Mouse (Mus musculus): ENCODE measurements at regions not wholly inside any gene's neighbourhood (a gene's known extent, or its start where the extent isn't known, plus 50 kb on each side); places are given as distances from the start of the nearest gene placed in this dataset.

GRCm38 (mm10) chr13:4662336-4663101, 53.5 kb upstream of the Akr1e1 start:
- DNase-seq (ENCODE audit: low spot score), result peak; percentile 69

All from embryo, embryonic 10 days (tissue).